Mouse (Mus musculus) gastrocnemius, adult 18-20 months (tissue): ENCODE data around the gene Cnr1. TPM values are rescaled to one million over a fixed set of nuclear protein-coding genes. Genes with fewer than 3 reads are reported as not detected.
A peak's percentile ranks its signal among the peaks of the same experiment; 100 is the strongest.

Source experiments
- DNase-seq: peaks from one replicate; pipeline ENCODE4 v3.0.0; 2021; ENCODE audit warnings: low spot score
- long read RNA-seq, 2 experiments: library from polyadenylated mRNA; stranded (forward); transcript quantifications; one replicate each; pipeline ENCODE4 v2.0.0; 2021
- total RNA-seq, 2 experiments: library from RNA; stranded (reverse); gene quantifications; 2 replicates each; pipeline ENCODE4 v1.2.3; 2021

Cnr1 gene
- total RNA-seq, result under 1 TPM; 0.16 to 0.36 TPM
- long read RNA-seq, experiment 1, full-length matches to known transcripts, result 1 of 1 reads
- long read RNA-seq, experiment 1, partial matches to known transcripts, result 0 of 1 reads
- long read RNA-seq, experiment 1, other reads (novel, unspliced or antisense), result 0 of 1 reads
- long read RNA-seq, experiment 2, result 0 reads

DNA sequence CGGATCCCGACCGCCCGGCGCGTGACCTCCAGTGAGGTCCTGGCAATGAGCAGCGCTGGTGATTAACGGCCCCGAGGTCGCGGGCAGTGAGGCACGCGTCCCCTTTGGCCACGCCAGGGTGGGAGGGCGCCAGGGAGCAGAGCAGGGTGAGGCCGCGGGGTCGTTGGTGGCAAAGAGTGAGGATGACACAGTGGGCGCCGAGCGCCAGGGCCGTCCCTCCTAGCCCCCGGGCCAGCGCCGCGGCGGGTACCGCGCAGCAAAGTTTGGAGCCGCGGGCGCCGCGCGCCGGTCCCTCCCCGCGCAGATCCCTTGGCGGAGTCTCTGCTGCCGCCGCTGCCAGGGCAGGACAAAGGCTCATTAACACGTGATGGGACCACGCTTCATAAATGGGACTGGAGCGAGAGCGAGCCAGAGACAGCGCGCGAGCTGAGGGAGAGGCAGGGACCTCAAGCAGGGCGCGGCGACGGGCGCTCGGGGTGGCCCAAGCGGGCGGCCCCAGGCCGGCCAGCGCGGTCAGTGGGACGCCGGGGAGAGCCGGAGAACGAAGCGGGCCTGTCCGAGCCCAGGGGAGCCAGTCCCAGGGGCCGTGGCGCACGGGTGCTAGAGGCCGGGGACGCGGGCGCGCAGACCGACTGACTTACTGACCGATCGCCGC, at the start of gene Cnr1:
Cnr1 (plus strand) TSS at position 360 of the 655 bp plus-strand sequence.
- DNase-seq, result peak; percentile 33

DNA sequence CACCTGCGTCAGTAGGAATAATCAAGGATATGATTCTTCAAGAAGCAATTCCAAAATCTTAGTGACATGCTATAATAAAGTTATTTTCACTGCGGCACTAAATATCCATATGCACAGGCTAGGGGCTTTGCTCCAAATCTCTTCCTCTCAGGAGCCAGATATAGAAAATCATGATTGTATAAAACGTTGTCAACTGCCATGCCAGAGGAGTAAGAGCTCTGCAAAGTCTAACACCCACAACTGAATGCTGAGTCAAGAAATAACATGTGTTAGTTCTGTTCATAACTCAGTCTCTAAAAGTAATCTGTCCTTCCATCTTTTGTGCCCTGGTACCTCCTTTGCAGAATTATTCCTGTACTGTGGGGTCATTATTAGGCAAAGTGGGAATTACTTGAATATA, 44.4 kb upstream of the Cnr1 start:
- no peak for DNase-seq

DNA sequence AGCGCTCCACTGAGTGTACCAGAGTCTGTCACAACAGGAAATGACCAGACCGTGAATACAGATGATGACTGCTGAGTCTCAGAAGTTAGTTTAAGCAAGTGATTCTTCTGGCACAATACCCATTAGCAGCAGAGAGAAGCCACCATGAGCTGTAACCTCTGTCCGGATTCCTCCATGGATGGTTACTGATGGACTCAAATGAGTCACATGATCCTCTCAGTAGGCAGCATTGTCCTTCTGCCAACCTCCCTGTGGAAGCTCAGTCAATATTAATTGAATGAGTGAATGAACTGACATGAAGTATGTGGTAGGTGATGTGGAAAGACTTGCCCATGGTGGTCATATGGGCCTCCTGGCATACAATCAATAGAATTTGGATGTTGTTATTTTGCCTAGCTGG, 38.4 kb upstream of the Cnr1 start:
- DNase-seq, result no peak

- no peak for DNase-seq
These were observed 34.4 kb upstream of the Cnr1 start for GRCm38 (mm10) chr4:33889976-33890375.

DNA sequence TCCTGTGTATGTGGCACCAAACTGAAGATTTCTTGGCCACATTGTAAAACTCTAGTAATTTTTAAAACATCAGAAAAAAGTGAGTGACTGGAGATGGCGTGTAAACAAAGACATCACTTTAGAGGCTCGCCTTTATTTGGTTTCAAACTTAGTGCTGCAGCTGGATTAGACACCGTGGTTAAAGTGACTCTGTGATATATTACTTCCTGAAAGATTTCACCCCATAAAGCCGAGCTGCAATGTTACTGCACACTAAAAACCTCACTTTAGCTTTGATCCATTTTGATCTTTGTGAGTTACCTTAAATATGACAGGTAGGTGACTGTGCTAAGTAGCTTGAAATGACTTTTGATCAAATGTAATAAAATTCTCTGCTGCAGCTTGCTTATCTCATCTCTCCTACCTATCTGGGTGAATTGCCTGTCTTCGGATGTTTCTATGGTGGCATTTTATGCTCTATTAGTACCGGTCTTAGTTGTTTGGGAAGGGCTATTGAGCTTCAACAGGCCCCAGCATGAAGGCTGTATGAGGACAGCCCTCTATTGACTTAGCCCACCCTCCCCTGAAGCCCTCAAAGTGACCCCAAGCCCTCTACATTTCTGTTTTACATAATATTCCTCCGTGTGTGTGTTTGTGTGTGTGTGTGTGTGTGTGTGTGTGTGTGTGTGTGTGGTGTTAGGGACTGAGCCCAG, 32.1 kb upstream of the Cnr1 start:
- no peak for DNase-seq

- DNase-seq, result no peak
These were observed 30.6 kb upstream of the Cnr1 start for GRCm38 (mm10) chr4:33893841-33894240.

GRCm38 (mm10) chr4:33895046-33895445, 29.3 kb upstream of the Cnr1 start:
- DNase-seq, result no peak

DNA sequence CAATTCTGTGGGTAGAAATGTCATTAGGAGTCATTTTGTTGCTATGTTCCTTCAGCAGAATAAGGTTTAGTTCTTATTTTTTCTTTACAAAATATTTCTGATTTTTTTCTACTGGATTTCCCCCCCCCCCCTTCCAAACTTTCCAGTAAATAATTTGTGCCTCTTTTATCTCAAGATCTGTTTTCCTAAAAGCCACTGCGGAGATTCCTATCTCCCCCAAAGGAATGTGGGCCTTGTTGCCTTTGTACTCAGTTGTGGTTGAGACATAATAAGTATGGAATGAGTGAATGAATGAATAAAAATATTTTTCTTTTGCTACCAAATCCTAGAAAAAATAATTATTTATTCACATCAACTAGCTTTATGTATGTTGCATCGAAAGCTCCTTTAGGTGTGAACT, 28.9 kb upstream of the Cnr1 start:
- no peak for DNase-seq

DNA sequence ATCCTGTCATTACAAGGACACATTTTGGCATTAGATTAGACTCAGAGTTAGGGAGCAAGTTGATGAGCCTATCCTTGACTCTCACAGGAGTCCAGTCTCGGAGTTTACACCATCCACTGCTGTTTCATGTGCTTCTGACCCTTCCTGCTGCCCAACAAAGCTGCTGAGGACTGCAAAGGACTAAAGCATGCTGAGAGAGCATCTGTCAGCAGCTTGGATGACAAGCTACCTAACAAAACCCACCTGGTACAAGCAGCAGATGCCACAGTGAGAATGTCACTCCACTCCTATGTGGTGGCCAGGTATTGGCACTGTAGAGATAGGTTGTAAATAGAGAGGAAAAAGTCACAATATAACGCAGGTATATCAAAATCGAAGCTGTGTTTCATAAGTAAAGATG, 22.7 kb upstream of the Cnr1 start:
- no peak for DNase-seq

- DNase-seq, result no peak
These were observed 20.5 kb upstream of the Cnr1 start for GRCm38 (mm10) chr4:33903812-33904340.

DNA sequence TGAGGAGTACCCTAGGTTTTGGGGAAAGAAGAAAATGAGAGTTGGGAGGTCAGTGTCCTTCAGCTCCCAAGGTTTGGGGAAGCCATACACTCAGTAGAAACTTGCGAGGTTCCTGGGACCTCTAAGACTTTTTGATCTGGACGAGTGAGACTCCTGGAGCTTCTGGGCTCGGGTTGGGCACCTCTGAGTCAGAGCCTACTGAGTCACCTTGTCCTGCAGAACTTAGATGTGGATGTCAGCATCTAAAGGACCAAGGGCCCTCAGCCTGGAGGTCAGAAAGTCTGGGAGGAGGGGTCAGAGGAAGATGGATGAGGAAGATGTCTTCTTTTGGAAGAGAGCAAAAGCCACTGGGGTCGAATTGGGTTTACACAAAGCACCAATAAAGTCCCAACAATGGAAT, 19.6 kb upstream of the Cnr1 start:
- DNase-seq, result no peak

DNA sequence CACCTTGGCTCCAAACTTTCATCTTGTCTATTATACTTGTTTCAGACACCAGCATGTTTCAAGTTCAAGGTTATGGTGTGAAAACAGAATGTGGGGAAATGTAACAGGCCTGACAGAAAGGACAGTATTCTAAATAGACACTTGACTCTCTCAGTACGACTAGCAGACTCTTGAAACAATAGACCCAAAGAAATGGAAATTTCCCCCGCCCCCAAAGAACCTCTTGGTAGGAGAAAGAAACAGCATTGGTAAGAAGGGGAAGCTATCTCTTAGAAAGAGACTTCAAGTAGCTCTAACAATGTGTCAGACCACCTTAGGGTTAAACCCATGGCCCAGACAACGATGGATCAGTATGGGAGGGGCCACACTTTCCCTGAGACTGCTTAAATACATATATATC, 15.6 kb upstream of the Cnr1 start:
- DNase-seq, result no peak

DNA sequence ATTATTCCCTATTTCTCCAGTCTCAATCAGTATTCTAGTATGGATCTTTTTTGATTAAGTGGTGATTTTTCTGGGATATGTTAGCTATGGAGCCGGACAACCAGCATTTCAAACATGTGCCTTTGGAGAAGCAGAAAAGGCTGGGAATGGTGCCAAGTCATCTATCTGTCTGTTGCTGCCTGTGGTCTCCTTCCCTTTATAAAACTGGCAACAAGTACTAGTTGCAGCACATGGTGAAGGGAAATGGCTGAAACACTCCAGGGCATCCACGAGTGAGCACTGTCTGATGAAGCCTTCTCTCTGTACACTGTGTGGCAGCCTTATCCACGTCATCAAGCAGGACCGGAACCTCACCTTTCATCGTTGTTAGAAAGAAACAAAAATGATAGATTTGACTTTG, 8.7 kb upstream of the Cnr1 start:
- no peak for DNase-seq

GRCm38 (mm10) chr4:33920807-33921206, 3.6 kb upstream of the Cnr1 start:
- DNase-seq, result no peak

DNA sequence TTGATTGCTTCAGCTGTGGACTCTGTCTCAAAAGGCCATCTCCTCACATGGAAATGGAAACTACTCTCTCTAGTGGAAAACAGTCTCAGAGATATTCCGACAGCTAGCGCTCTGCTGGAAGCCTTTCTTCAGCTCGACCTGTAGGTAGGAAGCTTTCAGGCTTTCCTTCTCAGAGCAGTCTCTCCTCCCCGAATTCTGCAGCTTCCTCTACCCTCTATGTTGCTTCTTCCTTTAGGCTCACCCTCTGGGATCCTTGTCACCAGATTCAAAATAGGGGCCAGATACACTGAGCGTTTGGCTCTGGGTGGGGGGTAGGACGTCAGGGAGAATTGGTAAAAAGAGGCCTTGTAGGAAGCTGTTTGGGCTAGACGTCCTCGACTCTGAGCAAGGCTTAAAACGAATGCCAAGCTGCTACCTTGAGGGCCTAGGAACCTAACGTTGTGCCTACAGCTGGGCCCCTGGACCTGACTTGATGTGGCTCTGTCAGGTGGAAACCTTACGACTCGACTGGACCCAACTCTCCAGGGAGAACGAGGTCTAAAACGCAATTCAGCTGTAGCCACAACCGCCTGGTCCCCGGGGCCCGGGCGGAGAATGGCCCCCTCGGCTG, 1.1 kb upstream of the Cnr1 start:
- no peak for DNase-seq

DNA sequence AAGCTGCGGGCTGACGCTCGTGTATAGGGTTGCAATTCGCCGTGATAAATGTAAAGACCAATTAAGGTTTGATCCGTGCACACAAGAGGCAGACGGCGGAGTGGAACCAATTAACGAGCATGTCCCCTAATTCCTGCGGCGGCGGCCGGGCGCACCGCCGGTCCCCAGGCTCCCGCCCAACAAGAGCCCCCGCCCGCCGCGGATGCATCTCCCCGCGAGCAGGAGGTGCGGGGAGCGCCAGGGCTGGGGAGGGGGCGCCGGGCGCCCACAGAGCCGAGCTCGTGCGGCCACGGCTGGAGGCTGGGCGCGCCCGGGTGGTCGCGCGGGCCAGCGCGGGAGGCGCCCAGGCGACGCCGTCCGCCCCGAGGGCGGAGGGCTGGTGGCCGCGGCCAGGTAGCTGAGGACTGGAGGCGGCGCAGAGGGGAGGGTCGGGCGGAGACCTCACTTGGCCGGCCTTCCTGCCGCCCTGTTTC, 596 bp upstream of the Cnr1 start:
- no peak for DNase-seq

GRCm38 (mm10) chr4:33924889-33925245, 474 bp downstream of the Cnr1 start:
- DNase-seq, result no peak

- no peak for DNase-seq
These were observed 1.1 kb downstream of the Cnr1 start for GRCm38 (mm10) chr4:33925489-33925888.

DNA sequence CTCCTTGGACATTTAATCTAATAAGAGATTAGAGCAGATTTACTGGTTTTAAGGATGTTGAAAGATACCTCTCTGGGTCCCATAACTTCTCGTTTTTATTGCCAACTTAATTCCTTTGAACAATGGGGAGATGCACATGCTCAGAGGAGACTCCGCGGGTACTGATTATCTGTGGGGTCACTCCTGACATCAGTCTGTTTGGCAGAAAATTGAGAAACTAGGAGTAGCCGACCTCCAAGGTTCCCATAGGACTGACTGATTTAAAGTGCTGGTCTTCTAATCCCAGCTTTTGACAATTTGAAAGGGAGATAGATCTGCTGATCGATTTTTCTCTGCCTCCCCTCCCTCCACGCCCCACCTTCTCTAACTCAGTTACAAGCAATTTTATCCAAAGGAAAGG, 1.6 kb downstream of the Cnr1 start:
- no peak for DNase-seq

- peak; percentile 6 for DNase-seq
These were observed 2.4 kb downstream of the Cnr1 start for GRCm38 (mm10) chr4:33926730-33927263.

DNA sequence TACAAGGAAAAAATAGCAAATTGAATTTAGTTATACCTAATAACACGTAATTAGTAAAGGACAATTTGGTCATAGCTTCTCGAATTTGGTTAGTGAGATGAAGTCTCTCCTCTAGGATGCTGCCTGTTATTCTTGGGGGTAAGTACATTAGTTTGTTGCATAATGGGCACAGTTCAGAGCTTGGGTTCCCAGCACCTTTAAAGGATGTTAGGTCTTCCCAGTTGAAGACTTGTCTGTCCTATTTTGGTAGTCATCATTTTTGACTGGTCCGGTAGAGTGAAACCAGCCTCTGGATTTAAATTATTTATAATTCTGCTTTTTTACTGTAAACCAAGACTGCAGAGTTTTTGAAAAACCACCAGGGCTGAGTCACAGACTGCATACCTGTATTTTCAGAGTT, 3.3 kb downstream of the Cnr1 start:
- DNase-seq, result no peak

DNA sequence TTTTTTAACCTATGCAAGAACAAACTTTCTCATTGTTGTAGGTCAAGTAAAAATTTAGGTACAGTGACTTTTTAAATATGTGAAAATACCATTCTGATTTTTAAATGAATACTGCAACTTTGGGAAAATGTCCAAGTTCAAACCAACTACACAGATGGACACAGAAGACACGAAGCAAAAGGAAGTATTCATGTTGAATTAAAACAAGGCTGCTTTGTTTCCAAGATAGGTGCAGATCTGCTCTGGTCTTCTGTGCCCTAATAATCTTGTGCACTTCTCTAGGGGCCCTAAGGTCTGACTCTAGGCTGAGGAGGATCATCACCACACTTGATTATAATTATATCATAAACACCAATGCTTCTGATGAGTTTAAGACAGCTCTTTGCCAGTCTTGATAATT, 4.1 kb downstream of the Cnr1 start:
- no peak for DNase-seq
